Mouse (Mus musculus) MEL (cell line): ENCODE data around the gene Akr1c14. TPM values are rescaled to one million over a fixed set of nuclear protein-coding genes. Genes with fewer than 3 reads are reported as not detected.
"Not testable (repeated sequence)": the region's sequence is repeated elsewhere in the genome, so short reads cannot be mapped to it uniquely, and the experiment has no call there.

ENCODE experiments used
- DNase-seq: peaks from one replicate; pipeline ENCODE4 v3.0.0; 2011; ENCODE audit warnings: low read depth, low spot score
- H3K27ac ChIP-seq: 2 replicates; pipeline ENCODE4 v1.5.1; 2012; ENCODE audit warnings: low read depth, mild to moderate bottlenecking, control low read depth, low read length, moderate library complexity; ENCODE audit not compliant: control insufficient read depth
- H3K27me3 ChIP-seq, 2 experiments: fragments of 150-350 bp in 1 of 2; sonication (generic) in 1 of 2; 2 replicates each; pipeline ENCODE4 v1.6.1; 2012; ENCODE audit warnings: low read length in 2 of 2, mild to moderate bottlenecking in 2 of 2, improper control_type of control experiment in 1 of 2, moderate library complexity in 1 of 2; ENCODE audit not compliant: insufficient read depth in 2 of 2, control insufficient read depth in 1 of 2
- H3K36me3 ChIP-seq, 2 experiments: 2 replicates each; pipeline ENCODE4 v1.6.1; 2012 to 2014; ENCODE audit warnings: low read length in 2 of 2, improper control_type of control experiment in 1 of 2, inconsistent platforms in 1 of 2, mild to moderate bottlenecking in 1 of 2; ENCODE audit not compliant: insufficient read depth in 2 of 2, control insufficient read depth in 1 of 2
- H3K4me1 ChIP-seq, 2 experiments: fragments of 150-350 bp in 1 of 2; sonication (generic) in 1 of 2; 2 replicates each; pipeline ENCODE4 v1.6.1; 2012; ENCODE audit warnings: low read length in 2 of 2, improper control_type of control experiment in 1 of 2, mild to moderate bottlenecking in 1 of 2; ENCODE audit not compliant: insufficient read depth in 2 of 2, control insufficient read depth in 1 of 2
- H3K4me3 ChIP-seq, 2 experiments: fragments of 150-350 bp in 1 of 2; sonication (generic) in 1 of 2; 2 replicates each; pipeline ENCODE4 v1.5.1; 2012; ENCODE audit warnings: low read depth in 2 of 2, low read length in 2 of 2, mild to moderate bottlenecking in 2 of 2, moderate library complexity in 2 of 2, control low read depth in 1 of 2, improper control_type of control experiment in 1 of 2; ENCODE audit not compliant: control insufficient read depth in 1 of 2, insufficient read depth in 1 of 2
- H3K79me2 ChIP-seq: 2 replicates; pipeline ENCODE4 v1.6.1; 2012; ENCODE audit warnings: mild to moderate bottlenecking, low read length, moderate library complexity; ENCODE audit not compliant: control insufficient read depth, poor library complexity, insufficient read depth
- H3K9ac ChIP-seq: 2 replicates; pipeline ENCODE4 v1.6.1; 2012; ENCODE audit warnings: low read depth, mild to moderate bottlenecking, control low read depth, low read length, moderate library complexity; ENCODE audit not compliant: control insufficient read depth, poor library complexity, severe bottlenecking
- H3K9me3 ChIP-seq: fragments of 150-350 bp; sonication (generic); replicated peaks from 2 replicates; pipeline ENCODE4 v1.6.1; 2012; ENCODE audit warnings: mild to moderate bottlenecking, low read length, improper control_type of control experiment, moderate library complexity; ENCODE audit not compliant: insufficient read depth
- CHD1 ChIP-seq: IDR thresholded peaks from 2 replicates; pipeline ENCODE4 v1.6.1; 2012; ENCODE audit warnings: low read depth, mild to moderate bottlenecking, inconsistent platforms, low read length, improper control_type of control experiment
- ETS1 ChIP-seq: IDR thresholded peaks from 2 replicates; pipeline ENCODE4 v1.6.1; 2012; ENCODE audit warnings: low read depth, mild to moderate bottlenecking, inconsistent platforms, low read length, improper control_type of control experiment, moderate library complexity
- GATA1 ChIP-seq: IDR thresholded peaks from 2 replicates; pipeline ENCODE4 v1.6.1; 2011; ENCODE audit warnings: low read depth, low read length, improper control_type of control experiment
- MAZ ChIP-seq: IDR thresholded peaks from 2 replicates; pipeline ENCODE4 v1.6.1; 2012; ENCODE audit warnings: low read depth, mild to moderate bottlenecking, inconsistent platforms, low read length, improper control_type of control experiment
- MYB ChIP-seq: IDR thresholded peaks from 2 replicates; pipeline ENCODE4 v1.6.1; 2011; ENCODE audit warnings: mild to moderate bottlenecking, low read depth, low read length, improper control_type of control experiment
- MYC ChIP-seq: IDR thresholded peaks from 2 replicates; pipeline ENCODE4 v1.6.1; 2011; ENCODE audit warnings: low read depth, mild to moderate bottlenecking, low read length, improper control_type of control experiment, moderate library complexity
- NELFE ChIP-seq: IDR thresholded peaks from 2 replicates; pipeline ENCODE4 v1.6.1; 2011; ENCODE audit warnings: low read depth, low read length, improper control_type of control experiment
- NRF1 ChIP-seq: IDR thresholded peaks from 2 replicates; pipeline ENCODE4 v1.6.1; 2014; ENCODE audit warnings: low read depth, mild to moderate bottlenecking, inconsistent platforms, low read length, improper control_type of control experiment, moderate library complexity; ENCODE audit not compliant: poor library complexity, insufficient read depth, severe bottlenecking
- SMC3 ChIP-seq: IDR thresholded peaks from 2 replicates; pipeline ENCODE4 v1.6.1; 2011; ENCODE audit warnings: low read depth, low read length, improper control_type of control experiment
- TBP ChIP-seq: IDR thresholded peaks from 2 replicates; pipeline ENCODE4 v1.8.0; 2011; ENCODE audit warnings: low read depth, low read length, improper control_type of control experiment
- ZKSCAN1 ChIP-seq: IDR thresholded peaks from 2 replicates; pipeline ENCODE4 v1.6.1; 2012; ENCODE audit warnings: low read depth, mild to moderate bottlenecking, inconsistent platforms, low read length, improper control_type of control experiment, moderate library complexity
- ZNF384 ChIP-seq: IDR thresholded peaks from 2 replicates; pipeline ENCODE4 v1.6.1; 2012; ENCODE audit warnings: low read depth, mild to moderate bottlenecking, inconsistent platforms, low read length, improper control_type of control experiment
- polyA plus RNA-seq, 2 experiments: library from polyadenylated mRNA; stranded (reverse) in 1 of 2; unstranded in 1 of 2; fragments of >175 nt in 1 of 2; fragments of >200 nt in 1 of 2; gene quantifications; 2 replicates each; pipeline versions ENCODE4 v1.2.1 to v1.2.4; 2012; ENCODE audit warnings: low replicate concordance in 2 of 2, low read depth in 1 of 2; ENCODE audit not compliant: insufficient read length in 2 of 2, insufficient read depth in 1 of 2, missing spikeins in 1 of 2
- total RNA-seq: library from RNA; depleted of rRNA; stranded (reverse); fragments of 300-350 nt; gene quantifications from 2 replicates; pipeline ENCODE4 v1.2.3, GENCODE M21; 2012

Gene Akr1c14
- total and polyA plus RNA-seq, 3 experiments = not detected

- no peak overlapping the region for H3K27ac ChIP-seq
- H3K9ac ChIP-seq = no peak overlapping the region
- peaks cover 0 to 3% of the 10 kb centered on the region in 2 experiments; a peak in 2 of 4 replicates for H3K27me3 ChIP-seq
- no peak for DNase-seq
- no peaks in the 10 kb centered on the region for H3K9me3 ChIP-seq
- no peak overlapping the region for H3K4me3 ChIP-seq
- H3K36me3 ChIP-seq = no peaks in the 10 kb centered on the region
- no peak for TF ChIP-seq MYC
- TF ChIP-seq NRF1 = no peak
- no peak for TF ChIP-seq NELFE
- TF ChIP-seq GATA1 = no peak
- no peak for TF ChIP-seq TBP
- TF ChIP-seq ETS1 = no peak
- no peak for TF ChIP-seq ZNF384
- no peak for TF ChIP-seq CHD1
- TF ChIP-seq ZKSCAN1 = no peak
- TF ChIP-seq SMC3 = no peak
- no peak for TF ChIP-seq MYB
- TF ChIP-seq MAZ = no peak
- H3K79me2 ChIP-seq = no peaks in the 10 kb centered on the region
- no peaks in the 10 kb centered on the region for H3K4me1 ChIP-seq
Observed at GRCm38 (mm10) chr13:4123146-4123545, 74.3 kb downstream of the Akr1c14 start.

GRCm38 (mm10) chr13:4124471-4124870 is 75.7 kb downstream of the Akr1c14 start:
- H3K79me2 ChIP-seq, H3K4me3 ChIP-seq, DNase-seq, H3K9ac ChIP-seq, H3K27ac ChIP-seq, H3K36me3 ChIP-seq, H3K27me3 ChIP-seq, H3K4me1 ChIP-seq, H3K9me3 ChIP-seq: not testable (repeated sequence)

GRCm38 (mm10) chr13:4125846-4126245 is 77.0 kb downstream of the Akr1c14 start:
- H3K27ac ChIP-seq, H3K27me3 ChIP-seq, H3K4me3 ChIP-seq, H3K79me2 ChIP-seq, H3K9ac ChIP-seq, H3K9me3 ChIP-seq, H3K36me3 ChIP-seq, DNase-seq, H3K4me1 ChIP-seq: not testable (repeated sequence)
